Mouse (Mus musculus) fibroblast of lung, adult 2 months (primary cell): ENCODE results near the gene Rab43.

Source experiments
- DNase-seq: peaks from one replicate; pipeline ENCODE4 v3.0.0-alpha.2; 2011; ENCODE audit warnings: low read depth

Rab43 gene

DNA sequence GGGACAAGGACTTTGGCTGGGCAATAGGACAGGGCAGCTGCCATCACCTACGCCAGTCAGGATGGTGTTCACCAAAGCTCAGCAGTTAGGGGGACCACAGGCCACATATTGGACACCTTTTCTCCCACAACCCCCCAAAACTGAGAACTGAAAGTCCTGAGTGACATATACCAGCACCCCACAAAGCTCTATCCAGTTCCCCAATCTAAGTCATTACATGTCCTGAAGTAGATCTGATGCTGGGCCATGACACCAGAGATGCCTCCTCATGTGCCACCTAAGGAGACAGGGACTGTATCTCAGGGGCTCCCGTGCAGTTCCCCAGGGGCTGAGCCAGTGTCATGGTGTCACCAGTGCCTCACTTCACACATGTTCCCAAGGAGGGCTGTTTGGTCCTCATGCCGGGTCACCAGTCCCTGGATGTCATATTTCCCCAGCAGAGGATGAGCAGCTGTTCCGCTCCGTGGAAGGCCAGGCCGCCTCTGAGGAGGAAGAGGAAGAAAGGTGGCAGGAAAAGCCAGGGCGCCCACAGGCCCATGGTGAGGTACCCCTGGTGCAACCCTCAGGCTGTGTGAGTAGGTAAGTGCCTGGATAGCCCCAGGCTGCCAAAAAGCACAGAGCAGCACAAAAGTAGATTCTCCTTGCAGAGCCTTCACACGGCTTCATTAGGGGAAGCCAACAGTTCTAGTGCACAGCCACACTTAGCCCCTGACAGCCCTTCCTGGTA is 61.6 kb downstream of the Rab43 start:
- DNase-seq: no peak

DNA sequence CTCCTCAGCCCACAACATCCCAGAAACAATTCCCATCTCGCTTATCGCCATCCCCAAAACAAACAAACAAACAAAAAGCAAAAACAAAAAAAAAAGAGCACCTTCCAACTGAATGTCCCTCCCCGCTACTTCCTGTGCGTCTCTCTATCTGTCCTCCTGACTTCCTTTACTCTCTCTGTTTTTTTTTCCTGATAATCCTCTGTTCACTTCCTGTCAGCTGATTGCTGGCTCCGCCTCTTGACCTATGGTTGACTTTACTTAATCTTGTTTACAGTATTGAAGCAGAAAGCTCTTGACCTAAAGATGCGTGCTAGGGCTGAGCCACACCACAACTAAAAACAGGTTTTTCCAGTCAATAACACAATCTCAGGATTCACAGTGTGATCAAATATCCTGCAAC is 63.4 kb downstream of the Rab43 start:
- no peak for DNase-seq

DNA sequence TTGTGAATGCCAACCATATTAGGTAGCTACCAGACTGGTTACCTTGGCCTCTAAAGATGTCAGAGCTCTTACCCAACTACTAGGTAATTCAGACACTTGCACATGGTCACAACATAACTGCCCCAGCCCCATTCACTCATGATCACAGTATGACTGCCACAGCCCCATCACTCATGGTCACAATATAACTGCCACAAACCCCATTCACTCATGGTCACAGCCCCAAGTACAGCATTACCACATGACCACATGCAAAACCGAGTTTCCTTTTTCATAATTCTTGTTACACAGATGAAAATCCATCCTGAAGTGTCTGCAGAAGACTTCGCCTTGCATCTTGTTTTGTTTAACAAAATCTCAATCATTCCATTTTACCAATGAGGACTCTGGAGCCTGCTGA is 63.9 kb downstream of the Rab43 start:
- no peak for DNase-seq

DNA sequence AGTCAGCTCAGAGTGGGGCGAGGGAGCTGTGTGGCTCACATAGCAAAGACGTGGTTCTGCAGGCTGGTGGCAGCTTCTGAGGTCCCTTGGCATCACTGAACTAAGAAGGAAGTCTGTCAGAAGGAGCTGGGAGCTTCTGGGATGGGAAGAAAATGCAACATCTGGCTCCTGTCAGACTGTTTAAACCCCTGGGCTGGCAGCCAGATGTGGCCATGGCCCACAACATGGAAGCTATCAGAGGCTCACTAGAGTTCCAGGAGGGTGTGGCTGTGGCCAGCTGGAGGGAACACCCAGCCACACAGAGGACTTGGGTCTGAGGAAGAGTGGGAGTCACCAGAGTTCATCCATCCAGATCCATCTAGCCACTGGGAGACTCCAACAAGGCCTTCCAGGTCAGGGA is 65.1 kb downstream of the Rab43 start:
- no peak for DNase-seq

DNA sequence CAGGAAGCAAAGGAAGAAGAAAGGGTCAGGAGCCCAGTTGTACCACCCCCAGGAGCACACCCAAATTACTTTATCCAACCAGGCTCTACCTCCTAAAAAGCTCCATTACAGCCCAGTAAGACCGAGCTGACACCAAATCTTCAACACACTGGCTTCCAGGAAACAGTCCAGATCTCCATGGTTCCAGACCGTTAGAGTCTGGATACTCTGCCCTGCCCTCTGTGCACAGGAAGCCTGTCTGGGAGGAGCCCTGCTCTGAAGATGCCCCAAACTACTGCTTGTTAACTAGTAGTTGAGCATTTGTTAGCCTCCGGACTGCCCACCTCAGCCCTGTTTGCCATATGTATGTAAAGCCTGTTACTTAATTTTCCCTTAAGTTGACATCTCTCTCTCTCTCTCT is 65.9 kb downstream of the Rab43 start:
- no peak for DNase-seq

DNA sequence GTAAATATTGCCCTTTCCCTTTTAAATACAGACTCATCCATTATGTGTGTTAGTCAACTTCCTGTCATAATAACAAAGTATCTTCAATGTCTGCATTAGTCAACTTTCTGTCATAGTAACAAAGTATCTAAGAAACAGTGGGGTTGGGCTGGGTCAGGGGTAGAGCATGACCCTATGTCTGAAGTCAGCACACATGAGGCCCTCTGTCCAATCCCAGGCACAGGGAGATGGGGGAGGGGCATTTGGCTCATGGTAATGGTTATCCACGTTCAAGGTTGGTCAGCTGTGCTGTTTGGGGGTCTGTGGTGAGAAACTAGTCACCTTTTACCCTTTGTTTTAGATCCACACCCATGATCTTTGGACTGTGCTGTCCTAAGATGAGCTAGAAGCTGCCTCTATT is 66.7 kb downstream of the Rab43 start:
- no peak for DNase-seq

DNA sequence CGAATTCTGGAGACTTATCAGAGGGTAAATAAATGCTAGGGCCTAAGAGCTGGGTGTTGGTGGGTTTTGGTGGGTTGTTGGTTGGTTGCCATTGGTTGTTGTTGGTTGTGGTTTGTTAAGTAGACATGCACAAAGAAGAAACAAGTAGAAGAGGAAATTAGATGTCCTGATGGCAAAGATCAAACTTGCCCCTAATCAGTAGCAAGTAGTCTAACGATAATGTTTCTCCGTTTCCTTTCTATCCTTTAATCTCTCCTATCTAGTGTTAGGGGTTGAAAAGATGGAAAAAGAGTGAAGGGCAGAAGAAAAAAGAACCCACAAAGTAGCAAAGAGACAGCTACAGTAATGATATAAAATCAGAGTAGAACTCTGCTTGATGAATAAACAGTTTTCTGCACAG is 67.3 kb downstream of the Rab43 start:
- no peak for DNase-seq

DNA sequence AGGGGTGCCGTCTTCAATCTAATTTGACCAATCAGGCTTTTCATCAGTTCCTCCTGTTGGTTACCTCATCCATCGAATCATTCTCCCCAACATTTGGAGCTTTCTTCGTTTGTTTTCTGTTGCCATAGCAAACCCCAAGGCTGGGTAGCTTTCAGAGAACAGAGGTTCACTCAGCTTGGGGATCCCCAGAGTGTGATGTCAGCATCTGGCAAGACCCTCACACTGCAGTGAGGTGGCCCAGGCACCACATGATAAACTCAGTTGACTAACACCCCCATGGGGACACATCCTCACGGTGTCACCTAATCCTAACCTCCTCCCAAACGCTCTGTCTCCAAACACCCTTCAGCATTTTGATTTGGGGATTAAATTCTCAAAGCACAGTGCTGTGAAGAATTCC is 68.7 kb downstream of the Rab43 start:
- DNase-seq: no peak

DNA sequence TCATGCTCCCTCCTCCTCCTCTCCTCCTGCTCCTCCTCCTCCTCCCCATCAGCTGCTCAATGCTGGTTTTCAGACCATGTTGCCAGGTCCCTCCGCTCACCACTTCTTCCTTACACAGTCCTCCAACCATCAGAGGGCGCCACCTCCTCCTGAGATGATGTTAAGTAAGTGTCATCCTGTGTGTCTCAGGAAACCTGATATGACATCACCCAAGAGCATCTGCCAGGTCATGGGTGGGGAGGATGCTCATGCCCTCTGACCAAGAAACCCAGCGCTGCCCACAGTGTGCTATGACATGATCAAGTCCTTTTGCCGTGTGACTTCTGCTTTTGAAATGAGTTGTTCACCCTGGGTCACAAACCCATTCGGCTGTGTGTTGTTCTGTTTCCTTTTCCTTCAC is 69.2 kb downstream of the Rab43 start:
- no peak for DNase-seq

DNA sequence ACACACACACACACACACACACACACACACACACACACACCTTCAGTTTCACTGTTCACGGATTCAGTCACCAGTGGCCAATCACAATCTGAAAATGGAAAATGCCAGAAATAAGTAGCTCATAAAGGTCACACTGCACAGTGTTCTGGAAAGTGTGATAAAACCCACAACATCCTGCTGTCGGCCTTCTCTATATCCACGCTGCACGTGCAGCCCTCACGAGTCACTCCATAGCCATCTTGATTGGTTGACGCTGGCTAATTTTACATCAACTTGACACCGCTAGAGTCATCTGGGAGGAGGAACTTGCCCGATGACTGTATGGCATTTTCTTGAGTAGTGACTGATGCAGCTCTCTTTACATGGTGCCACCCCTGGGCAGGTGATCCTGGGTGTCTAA is 70.0 kb downstream of the Rab43 start:
- no peak for DNase-seq

DNA sequence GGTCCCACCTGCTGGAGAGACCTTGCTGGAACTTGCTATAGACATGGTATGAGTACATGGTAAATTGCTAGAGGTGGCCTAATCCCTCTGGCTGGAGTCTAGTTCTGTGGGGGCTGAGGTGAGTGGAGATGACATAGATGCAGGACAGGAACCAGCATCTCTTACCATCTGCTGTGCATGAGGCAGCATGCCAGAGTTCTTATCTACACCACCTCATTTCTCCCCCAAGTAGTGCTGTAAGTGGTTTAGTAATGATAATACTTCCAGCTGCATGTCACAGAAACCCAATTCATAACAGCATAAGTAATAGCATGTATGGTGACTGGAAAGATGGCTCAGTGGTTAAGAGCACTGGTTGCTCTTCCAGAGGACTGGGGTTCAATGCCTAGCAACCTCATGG is 71.5 kb downstream of the Rab43 start:
- no peak for DNase-seq

DNA sequence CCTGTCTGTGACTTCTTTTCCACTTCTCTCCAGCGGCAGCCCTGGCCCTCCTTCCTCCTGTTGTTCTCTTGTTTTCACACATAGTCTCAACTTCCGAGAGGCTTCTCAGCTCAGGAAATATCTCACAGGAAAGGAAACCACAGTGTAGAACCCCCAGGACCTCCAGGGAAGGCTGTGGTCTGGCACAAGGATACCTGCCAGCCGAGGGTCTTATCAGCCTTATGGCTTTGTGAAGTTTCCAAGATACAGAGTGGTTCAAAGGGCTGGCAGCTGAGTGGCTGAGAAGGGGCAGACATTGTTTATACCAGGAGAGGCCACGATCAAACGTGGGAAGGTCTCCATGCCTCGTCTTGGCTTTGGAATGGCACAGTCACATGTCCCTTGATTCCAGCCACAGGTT is 72.1 kb downstream of the Rab43 start:
- DNase-seq: no peak
